Mouse (Mus musculus) naive thymus-derived CD4-positive, alpha-beta T cell, adult 2 months (primary cell): ENCODE measurements around the gene Arhgdib.

Source experiments
- DNase-seq: peaks from one replicate; pipeline ENCODE4 v3.0.0-alpha.2; 2011; ENCODE audit warnings: low read depth

Arhgdib gene

DNA sequence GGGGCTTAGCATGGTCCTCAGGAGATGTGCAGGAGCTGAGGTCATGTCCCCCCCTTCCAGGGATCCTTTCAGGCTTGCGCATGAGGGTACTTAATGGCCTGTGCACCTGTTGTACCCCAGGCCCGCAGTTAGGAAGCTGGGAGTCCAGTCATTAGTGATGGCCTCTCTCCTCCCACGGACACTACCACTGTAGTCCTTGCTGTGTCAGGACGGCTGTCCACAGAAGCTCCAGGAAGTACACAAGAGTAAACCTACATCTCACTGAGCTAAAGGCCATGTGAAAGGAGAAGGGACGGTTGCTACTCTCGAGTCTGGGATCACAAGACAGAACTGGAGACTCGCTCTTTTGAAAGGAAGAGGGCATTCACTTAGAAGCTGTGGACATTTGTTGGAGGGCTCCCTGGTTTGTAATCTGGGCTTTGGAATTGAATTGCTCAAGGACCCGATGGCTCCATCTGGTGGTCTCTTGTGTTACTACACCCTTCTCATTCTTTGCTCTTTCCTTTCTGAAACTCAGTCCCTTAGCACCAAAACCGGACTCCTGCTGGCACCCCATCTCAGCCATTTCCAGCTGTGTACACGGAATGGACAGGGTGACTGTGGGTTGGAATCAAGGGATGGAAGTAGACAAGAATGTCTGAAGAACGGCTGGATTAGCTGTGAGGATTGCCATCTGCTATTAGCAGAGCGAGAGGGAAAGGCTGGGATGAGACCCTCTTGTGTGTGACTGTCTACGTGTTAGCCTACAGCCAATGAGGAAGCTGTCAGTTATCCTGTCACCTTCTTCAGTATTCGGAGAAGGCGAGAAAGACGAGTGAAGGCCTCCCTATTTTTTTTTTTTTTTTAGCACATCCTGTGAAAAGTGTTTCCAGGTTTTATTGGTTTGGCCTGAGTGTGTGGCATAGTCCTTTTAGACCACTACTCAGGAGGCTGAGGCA, 21.1 kb downstream of the Arhgdib start:
- DNase-seq, result peak; percentile 86

DNA sequence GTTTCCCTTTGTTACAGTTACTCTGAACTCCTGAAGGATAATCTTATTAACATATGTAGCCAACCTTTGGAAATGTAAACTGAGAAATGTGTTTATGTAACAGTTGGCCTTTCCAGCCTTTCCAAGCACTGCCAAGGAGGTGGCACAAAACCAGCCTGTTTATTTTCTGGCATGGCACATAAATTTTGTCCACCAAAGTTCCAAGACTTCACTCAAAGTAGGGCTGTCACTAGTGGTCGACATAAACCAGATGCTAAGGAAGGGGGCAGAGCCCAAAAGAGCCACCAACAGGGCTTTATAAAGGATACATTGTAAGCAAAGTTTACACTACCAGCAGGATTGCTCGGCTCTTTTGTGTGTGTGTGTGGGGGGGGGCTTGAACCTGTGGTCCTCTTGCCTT, 23.8 kb downstream of the Arhgdib start:
- no peak for DNase-seq

DNA sequence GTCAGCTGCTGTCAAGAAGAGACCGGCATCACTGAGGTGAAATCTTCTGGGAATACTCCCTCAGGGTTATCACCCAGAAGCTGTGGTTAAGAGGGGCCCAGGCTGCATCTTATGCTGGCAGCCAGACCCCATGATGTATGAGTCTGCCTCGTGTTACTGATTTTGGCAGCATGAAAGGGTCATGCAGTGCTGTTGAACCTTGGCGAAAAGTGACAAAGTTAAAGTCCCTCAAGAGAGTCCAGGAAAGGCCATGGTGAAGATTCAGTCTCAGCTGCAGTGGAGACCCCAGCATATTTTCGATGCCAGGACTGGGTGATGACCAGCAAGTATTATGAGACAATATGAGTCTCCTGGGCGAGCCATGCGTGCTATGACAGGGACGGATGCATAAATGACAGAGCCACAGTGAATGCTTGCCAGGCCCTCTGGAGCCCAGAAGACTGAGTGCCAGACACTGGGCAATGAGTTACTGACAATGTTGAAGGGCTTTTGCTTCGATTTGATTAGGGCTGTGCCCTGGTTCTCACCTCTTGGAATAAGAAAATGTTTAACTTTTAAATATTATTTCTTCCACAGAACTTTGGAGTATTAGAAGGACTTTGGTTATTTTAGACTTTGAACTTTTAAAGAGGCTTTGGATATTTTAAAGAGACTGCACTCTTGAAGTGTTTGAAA, 25.8 kb downstream of the Arhgdib start:
- no peak for DNase-seq

DNA sequence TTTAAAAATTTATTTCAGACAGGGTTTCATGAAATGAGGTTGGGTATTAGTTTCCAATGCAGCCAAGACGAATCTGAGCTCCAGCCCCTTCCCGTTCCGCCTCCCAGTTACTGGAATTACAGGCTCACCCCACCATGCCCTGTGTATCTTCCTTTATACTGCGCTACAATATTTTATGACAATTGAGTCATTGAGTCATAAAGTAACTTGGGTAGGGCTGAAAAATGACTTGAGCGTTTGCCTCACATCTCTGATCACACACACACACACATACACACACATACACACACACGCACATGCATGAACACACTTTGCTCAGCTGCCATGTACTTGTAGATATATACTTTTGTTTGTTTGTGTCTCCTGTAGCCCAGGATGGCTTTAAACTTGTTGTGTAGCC, 27.5 kb downstream of the Arhgdib start:
- no peak for DNase-seq

DNA sequence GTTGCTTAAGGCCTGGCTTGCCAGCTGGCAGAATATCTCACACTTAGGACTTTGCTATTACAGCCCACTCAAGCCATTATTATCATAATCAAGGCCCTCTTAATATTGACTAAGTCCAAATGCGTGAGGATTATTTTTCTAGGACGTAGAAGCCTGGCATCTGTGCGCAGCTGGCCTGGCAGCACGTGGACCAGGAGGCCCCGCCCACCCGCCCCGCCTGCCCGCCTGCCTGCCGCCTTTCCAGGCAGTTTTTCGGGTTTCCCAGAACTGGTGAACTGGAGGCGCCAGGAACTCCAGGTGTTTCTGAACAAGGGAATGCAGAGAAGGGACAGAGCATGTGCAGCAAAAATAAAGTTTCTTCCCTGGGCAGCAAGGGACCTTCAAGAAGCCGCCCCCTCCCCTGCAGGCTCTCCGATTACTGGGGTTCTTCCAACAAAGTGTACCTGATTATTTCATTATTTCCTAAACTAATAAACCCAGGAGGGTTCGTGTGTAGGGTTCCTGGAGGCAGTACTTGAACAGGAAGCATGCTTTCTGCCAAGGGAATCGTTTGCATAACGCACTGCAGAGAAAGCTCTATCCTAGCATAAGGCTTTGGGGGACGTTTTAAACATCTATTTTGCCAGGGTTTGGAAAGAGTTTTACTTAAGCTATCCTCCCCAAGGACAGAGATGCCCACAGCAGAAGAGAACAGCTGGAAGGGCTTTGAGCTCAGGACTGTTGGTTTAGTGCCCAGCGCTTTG, 28.1 kb downstream of the Arhgdib start:
- no peak for DNase-seq

DNA sequence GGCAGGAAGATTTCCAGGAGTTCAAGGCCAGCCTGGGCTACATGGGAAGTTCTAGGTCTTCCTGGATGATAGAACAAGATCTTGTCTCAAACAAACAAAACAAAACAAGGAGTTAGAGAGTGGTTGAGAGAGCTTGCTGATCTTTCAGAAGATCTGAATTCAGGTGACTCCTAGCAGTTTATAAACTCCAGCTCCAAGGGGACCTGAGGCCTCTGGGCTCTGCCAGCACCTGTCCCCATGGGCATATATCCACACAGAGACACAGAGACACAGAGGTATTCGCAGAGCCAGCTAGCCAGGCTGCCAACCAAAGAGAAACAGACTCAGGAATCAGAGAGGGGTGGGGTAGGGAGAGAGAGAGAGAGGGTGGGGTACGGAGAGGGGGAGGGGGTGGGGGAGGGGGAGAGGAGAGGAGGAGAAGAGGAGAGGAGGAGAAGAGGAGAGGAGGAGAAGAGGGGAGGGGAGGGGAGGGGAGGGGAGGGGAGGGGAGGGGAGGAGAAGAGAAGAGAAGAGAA, 28.9 kb downstream of the Arhgdib start:
- DNase-seq, result no peak

- no peak for DNase-seq
Measured at GRCm38 (mm10) chr6:136910247-136910890, 31.3 kb downstream of the Arhgdib start.

DNA sequence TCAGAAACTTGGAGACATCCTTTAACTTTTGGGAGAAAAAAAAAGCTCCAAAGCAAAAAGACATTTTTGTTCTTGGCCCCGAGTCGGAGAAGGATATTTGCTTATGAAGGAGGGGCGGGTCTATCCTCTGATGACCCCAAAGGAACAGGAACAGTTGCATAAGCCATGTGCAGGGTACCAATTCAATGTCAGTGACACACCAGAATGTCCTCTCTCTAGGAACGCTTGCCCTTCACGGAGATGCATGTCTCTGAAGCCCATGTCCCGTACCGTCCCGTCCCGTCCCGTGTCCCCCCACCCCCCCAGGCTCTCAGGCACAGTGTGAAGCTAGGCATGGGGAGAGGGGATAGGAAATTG, 34.8 kb downstream of the Arhgdib start:
- DNase-seq, result no peak

- no peak for DNase-seq
Measured at GRCm38 (mm10) chr6:136906283-136906936, 35.3 kb downstream of the Arhgdib start.

- DNase-seq, result no peak
Measured at GRCm38 (mm10) chr6:136903885-136904470, 37.7 kb downstream of the Arhgdib start.

GRCm38 (mm10) chr6:136902527-136902926, 39.2 kb downstream of the Arhgdib start:
- peak; percentile 53 for DNase-seq

GRCm38 (mm10) chr6:136901010-136901409, 40.7 kb downstream of the Arhgdib start:
- DNase-seq, result no peak

DNA sequence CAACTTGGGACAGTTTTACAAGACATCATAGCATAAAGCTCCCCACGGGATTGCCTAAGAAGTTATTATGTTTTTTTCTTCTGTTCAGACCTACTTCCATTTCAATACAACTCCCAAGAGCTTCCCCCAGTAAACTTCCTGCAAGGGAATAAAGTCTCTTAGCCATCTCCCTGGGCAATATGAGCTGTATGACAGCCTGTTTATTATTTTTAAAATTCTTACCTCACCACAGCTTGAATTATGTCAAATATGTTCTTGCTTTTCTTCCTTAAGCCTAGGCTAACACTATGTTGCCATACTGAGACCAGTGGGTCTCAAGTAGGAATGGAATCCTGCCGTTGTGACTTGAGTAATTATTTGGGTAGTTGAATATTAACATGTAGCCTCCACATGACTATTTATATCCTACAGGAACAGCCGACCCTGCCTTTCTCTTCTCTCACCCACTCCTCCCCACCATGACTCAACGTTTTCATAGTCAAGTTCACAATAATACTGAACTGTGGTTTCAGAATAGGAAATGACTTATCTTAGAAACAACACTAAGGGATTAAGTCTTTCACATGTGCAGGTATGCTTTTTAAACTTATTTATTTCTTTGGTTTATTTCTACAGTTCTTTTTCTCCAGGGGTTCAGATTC, 41.2 kb downstream of the Arhgdib start:
- no peak for DNase-seq

- peak; percentile 38 for DNase-seq
Measured at GRCm38 (mm10) chr6:136898954-136899353, 42.7 kb downstream of the Arhgdib start.

DNA sequence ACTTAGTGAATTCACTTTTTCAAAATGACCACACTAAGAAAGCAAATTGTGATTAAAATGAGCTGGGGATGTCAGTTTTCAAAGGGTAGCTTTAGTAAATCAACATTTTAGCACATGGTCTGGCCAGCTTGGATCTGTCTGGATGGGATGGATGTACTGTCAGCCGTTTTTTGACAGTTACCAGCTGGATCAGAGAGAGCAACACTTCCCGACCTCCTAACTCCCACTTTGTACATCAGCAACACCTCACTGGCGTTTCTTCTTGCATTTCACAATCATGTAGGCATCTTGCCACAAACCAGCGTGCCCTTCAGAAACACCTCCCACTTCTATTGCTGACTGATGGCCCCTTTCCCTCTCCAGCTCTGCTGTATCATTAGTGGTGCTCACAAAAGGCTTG, 43.5 kb downstream of the Arhgdib start:
- no peak for DNase-seq

GRCm38 (mm10) chr6:136897789-136898188, 43.9 kb downstream of the Arhgdib start:
- no peak for DNase-seq

DNA sequence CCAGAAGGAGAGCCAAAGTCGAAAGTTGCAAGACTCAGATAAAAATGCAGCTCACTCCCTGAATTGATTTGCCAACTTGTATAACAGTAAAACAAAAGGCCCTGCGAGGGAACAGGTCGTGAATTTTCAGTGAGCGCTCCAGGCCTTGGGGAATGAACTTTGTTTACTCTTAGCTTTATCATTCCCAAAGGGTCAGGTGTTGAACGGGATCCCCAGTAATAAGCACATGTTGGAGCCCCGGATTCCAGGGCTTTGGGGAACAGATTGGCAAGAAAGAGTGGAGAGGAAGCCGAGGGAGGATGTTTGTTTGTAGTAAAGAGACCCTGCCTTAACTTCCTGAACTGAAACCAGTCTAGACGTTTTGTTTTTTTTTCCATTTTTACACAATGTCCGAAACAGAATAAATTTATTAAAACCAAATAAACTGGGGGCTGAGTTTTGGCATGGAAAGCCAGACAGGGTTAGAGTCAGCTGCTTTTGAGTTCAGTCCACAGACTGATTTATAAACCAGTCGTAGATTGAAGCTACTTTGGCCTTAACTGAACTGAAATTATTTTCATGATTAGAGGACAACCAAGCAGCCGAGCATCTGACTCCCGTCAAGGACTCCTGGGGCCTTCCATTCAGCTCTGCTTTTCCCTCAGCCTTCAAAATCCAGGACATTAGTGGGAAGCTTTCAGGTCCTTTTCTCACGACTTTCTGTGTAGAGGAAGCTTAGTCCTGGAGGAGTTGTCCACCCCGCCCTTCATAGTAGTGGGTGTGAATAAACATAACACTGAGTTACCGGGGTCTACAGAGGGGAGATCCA, 47.0 kb downstream of the Arhgdib start:
- DNase-seq, result no peak

DNA sequence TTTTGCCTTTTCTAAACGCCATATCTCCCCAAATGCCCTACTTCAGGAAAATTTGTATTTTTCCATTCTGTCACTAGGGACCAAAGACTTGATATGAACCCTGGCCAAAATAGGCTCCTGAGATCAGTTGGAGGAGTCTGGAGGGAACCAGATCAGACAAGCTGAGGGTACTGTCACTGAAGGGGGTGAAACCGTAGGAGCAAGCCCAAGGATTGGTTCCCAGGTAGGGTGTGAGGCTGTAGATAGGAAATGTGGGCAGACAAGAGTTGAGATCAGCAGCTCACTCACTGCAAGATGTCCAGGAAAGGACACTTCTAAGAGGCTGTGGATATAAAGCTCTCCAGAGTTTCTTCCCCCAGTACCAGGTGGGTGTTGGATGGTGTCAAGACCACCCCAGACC, 49.7 kb downstream of the Arhgdib start:
- no peak for DNase-seq

DNA sequence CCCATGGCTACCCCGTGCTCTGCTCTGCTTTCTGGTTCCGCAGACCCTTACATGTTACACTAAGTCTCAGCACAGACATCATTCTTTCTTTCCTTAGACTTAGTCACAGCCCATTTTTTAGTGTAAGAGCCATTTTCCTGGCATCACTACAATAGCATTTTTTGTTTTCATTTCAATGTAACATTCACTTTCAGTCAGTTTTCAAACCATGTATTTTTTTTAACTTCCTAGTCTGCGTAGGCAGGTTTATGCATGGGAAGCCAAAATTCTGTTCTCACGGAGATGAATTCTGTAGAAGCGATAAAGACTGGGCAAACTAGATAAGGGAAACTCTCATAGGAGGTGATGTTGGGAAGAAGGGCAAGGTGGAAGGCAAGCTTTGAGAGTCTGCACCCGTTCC, 52.1 kb downstream of the Arhgdib start:
- no peak for DNase-seq

DNA sequence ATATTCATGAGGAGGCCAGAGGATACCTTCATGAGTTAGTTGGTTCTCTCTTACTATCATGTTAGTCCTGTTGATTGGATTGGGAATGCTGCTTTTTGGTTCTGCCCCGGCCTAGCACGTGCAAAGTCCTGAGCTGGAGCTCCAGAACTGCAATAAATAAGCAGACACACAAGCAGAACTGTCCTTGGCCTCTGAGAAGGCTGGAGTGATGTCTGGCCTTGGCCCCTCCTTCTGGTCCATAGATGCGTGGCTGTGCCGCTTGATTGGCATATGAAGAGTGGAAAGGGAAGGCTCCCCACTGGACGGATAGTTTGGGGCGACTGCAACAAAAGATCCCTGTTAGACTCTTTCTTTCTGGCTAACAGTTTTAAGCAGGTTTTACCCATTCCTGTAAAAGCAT, 52.6 kb downstream of the Arhgdib start:
- no peak for DNase-seq
